Mouse (Mus musculus) T-cell, adult 2 months (primary cell): ENCODE measurements around the gene Mrps10.
"Not testable (repeated sequence)": the region's sequence is repeated elsewhere in the genome, so short reads cannot be mapped to it uniquely, and the experiment has no call there.

Experiments used
- DNase-seq: peaks from one replicate; pipeline ENCODE4 v3.0.0; 2022; ENCODE audit warnings: low spot score

Mrps10 gene

GRCm38 (mm10) chr17:47383266-47383665 is 14.6 kb downstream of the Mrps10 start:
- DNase-seq, result no peak

GRCm38 (mm10) chr17:47384064-47384463 is 15.4 kb downstream of the Mrps10 start:
- no peak for DNase-seq

GRCm38 (mm10) chr17:47385145-47385544 is 16.5 kb downstream of the Mrps10 start, which contains the start of gene Guca1b:
TSS of gene Guca1b (plus strand) at chr17:47385393.
- no peak for DNase-seq

GRCm38 (mm10) chr17:47386649-47387048 is 18.0 kb downstream of the Mrps10 start:
- peak; percentile 49 for DNase-seq

GRCm38 (mm10) chr17:47394223-47394869 is 25.7 kb downstream of the Mrps10 start:
- DNase-seq, result peak; percentile 25

GRCm38 (mm10) chr17:47395376-47395913 is 26.8 kb downstream of the Mrps10 start:
- DNase-seq, result peak; percentile 48

- DNase-seq, result no peak
These were observed 30.4 kb downstream of the Mrps10 start for GRCm38 (mm10) chr17:47399091-47399490.

- DNase-seq, result no peak
These were observed 31.8 kb downstream of the Mrps10 start, which contains the start of gene Guca1a for GRCm38 (mm10) chr17:47400451-47400850. TSS of gene Guca1a (minus strand) at chr17:47400584.

- no peak for DNase-seq
These were observed 39.2 kb downstream of the Mrps10 start for GRCm38 (mm10) chr17:47407717-47408557.

- peak; percentile 41 for DNase-seq
These were observed 39.8 kb downstream of the Mrps10 start for GRCm38 (mm10) chr17:47408558-47408898.

GRCm38 (mm10) chr17:47409897-47410861 is 41.5 kb downstream of the Mrps10 start:
- peak; percentile 10 for DNase-seq

- no peak for DNase-seq
These were observed 51.5 kb downstream of the Mrps10 start for GRCm38 (mm10) chr17:47420195-47420594.

- no peak for DNase-seq
These were observed 52.9 kb downstream of the Mrps10 start for GRCm38 (mm10) chr17:47421566-47421965.

GRCm38 (mm10) chr17:47422616-47423015 is 53.9 kb downstream of the Mrps10 start:
- not testable (repeated sequence) for DNase-seq

GRCm38 (mm10) chr17:47424186-47424585 is 55.5 kb downstream of the Mrps10 start:
- no peak for DNase-seq

- no peak for DNase-seq
These were observed 58.6 kb downstream of the Mrps10 start for GRCm38 (mm10) chr17:47427316-47427715.

GRCm38 (mm10) chr17:47428831-47429304 is 60.2 kb downstream of the Mrps10 start:
- DNase-seq, result no peak

GRCm38 (mm10) chr17:47430815-47431214 is 62.1 kb downstream of the Mrps10 start:
- DNase-seq, result no peak
